Mouse (Mus musculus) kidney, embryonic 14.5 days (tissue): ENCODE measurements at regions not wholly inside any gene's neighbourhood (a gene's known extent, or its start where the extent isn't known, plus 50 kb on each side); places are given as distances from the start of the nearest gene placed in this dataset.

Source experiments
- ATAC-seq: fragments of 200-750 bp; cut with Nextera tagmentation; 2 replicates; pipeline ENCODE4 v1.8.0; 2017; ENCODE audit warnings: moderate number of reproducible peaks, mild to moderate bottlenecking, moderate TSS enrichment, moderate library complexity; ENCODE audit not compliant: low FRiP score, low TSS enrichment
- H3K27ac ChIP-seq: fragments of 300-500 bp; sonication (generic); 2 replicates; pipeline ENCODE4 v1.5.1; 2014; ENCODE audit warnings: low read depth, mild to moderate bottlenecking, low read length, moderate library complexity, mixed read lengths
- H3K27me3 ChIP-seq: fragments of 300-500 bp; sonication (generic); 2 replicates; pipeline ENCODE4 v1.6.1; 2014; ENCODE audit warnings: mild to moderate bottlenecking, low read length; ENCODE audit not compliant: control insufficient read depth, insufficient read depth
- H3K36me3 ChIP-seq: fragments of 300-500 bp; sonication (generic); 2 replicates; pipeline ENCODE4 v1.6.1; 2014; ENCODE audit warnings: low read length, mixed read lengths; ENCODE audit not compliant: control insufficient read depth, insufficient read depth
- H3K4me1 ChIP-seq: fragments of 300-500 bp; sonication (generic); 2 replicates; pipeline ENCODE4 v1.6.1; 2014; ENCODE audit warnings: low read length, mixed read lengths; ENCODE audit not compliant: control insufficient read depth, insufficient read depth
- H3K4me2 ChIP-seq: fragments of 300-500 bp; sonication (generic); replicated peaks from 2 replicates; pipeline ENCODE4 v1.6.1; 2014; ENCODE audit warnings: low read depth, mild to moderate bottlenecking, low read length
- H3K4me3 ChIP-seq: fragments of 300-500 bp; sonication (generic); 2 replicates; pipeline ENCODE4 v1.5.1; 2014; ENCODE audit warnings: mild to moderate bottlenecking, low read length
- H3K9ac ChIP-seq: fragments of 300-500 bp; sonication (generic); 2 replicates; pipeline ENCODE4 v1.6.1; 2014; ENCODE audit warnings: low read depth, mild to moderate bottlenecking, low read length, moderate library complexity
- H3K9me3 ChIP-seq: fragments of 300-500 bp; sonication (generic); 2 replicates; pipeline ENCODE4 v1.6.1; 2016; ENCODE audit warnings: low read length; ENCODE audit not compliant: control insufficient read depth
- WGBS: fragments of 180-500 bp; shearing (Covaris S2); extraction: QIAGEN DNeasy Blood & Tissue Kit; methylation state at CpG from one replicate; pipeline ENCODE4 v1.1.7; 2014; 5-methylcytosine and 5-hydroxymethylcytosine counted together

DNA sequence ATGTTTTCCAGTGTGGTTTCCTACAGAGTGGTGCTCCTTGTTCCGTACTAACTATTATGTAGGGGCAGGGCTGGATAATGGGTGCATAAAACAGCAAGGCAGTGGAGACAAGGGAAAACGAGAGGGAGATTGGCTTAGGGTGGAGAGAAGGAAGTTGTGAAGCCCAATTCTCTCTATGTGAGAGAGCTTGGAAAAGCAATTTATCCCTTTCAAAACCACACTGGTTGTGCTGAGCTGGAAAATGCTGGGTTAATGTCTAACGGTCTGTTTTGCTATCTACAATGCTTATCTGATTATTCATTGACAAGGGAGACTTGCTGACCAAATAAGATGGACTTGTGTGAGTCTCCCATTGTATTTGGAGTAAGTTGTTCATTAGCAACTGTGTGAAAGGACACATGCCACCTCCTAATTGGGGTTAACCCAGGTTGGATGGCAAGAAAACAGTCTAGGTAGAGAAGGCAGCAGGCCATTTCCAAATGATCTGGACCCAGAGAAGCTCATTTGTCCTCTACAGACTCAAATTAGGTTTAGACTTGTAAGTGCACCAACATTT, 234.9 kb upstream of the Nr5a2 start:
- Histone ChIP-seq H3K27ac (no peak overlapping the region), H3K9ac (no peak overlapping the region), H3K4me3 (no peak overlapping the region), H3K4me2 (no peak overlapping the region), H3K27me3 (no peaks in the 10 kb centered on the region), H3K4me1 (no peaks in the 10 kb centered on the region), H3K36me3 (no peaks in the 10 kb centered on the region), H3K9me3 (no peaks in the 10 kb centered on the region)
- ATAC-seq: peak; percentile 35; the same call in 1 of the 2 replicates
- 70% methylated on average over 3 of the region's 3 CpGs for WGBS

- WGBS: 86% methylated on average over 4 of the region's 4 CpGs
- H3K9ac ChIP-seq: no peak overlapping the region
- no peaks in the 10 kb centered on the region for H3K36me3 ChIP-seq
- H3K27me3 ChIP-seq: no peaks in the 10 kb centered on the region
- no peaks in the 10 kb centered on the region for H3K4me1 ChIP-seq
- H3K4me2 ChIP-seq: no peak overlapping the region
- ATAC-seq: no peak
- H3K9me3 ChIP-seq: no peaks in the 10 kb centered on the region
- H3K27ac ChIP-seq: no peak overlapping the region
- H3K4me3 ChIP-seq: no peak overlapping the region
Observed at GRCm38 (mm10) chr1:137178231-137178630, 218.0 kb upstream of the Nr5a2 start.

DNA sequence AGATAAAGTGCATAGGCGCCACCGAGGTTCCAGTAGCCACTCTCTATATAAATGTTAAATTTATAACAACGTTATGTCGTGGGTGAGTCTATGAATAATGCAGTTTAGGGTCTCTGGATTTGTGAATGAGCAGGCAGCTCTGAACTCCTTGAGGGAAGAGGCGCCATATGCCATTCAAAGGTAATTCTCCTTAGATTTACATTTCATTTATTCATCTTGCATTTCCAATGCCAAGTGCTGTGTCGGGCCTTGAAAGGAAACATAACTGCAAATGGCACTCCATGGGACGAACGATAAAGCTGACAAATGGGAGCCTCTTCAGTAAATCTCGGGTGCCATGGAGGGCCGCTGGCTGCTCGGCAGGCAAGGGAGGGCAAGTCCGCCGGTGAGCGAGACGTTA, 216.4 kb upstream of the Nr5a2 start:
- Histone ChIP-seq H3K4me1 (no peaks in the 10 kb centered on the region), H3K9me3 (no peaks in the 10 kb centered on the region), H3K9ac (no peak overlapping the region), H3K27ac (no peak overlapping the region), H3K4me2 (no peak overlapping the region), H3K4me3 (no peak overlapping the region), H3K36me3 (no peaks in the 10 kb centered on the region), H3K27me3 (no peaks in the 10 kb centered on the region)
- WGBS: 72% methylated on average over 15 of the region's 15 CpGs
- ATAC-seq: no peak

DNA sequence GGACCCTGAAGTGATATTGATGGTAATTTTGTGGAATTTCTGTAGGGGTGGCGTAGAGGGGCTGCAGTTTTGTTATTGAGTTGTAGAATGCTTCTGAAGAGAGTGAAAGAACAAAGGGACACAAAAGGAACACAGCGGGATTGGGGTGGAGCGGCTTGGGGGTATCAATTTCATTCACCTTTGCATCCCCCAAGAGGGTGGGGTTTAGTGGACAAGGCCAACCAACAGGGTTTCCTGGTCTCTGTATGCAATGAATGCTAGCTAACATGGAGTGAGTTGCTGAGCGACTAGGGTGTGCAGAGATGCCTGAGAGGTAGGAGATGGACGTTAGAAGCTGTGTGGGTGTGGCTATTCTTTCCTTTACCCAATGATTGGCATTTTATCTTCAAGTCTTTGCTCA, 213.8 kb upstream of the Nr5a2 start:
- no peaks in the 10 kb centered on the region for H3K4me1 ChIP-seq
- H3K27me3 ChIP-seq: no peaks in the 10 kb centered on the region
- no peak overlapping the region for H3K9ac ChIP-seq
- no peak overlapping the region for H3K4me2 ChIP-seq
- H3K27ac ChIP-seq: no peak overlapping the region
- WGBS: 58% methylated on average over 5 of the region's 5 CpGs
- H3K9me3 ChIP-seq: no peaks in the 10 kb centered on the region
- H3K4me3 ChIP-seq: no peak overlapping the region
- ATAC-seq: no peak
- H3K36me3 ChIP-seq: no peaks in the 10 kb centered on the region

GRCm38 (mm10) chr1:137172128-137172527, 211.9 kb upstream of the Nr5a2 start:
- H3K4me1 ChIP-seq: no peaks in the 10 kb centered on the region
- H3K27ac ChIP-seq: no peak overlapping the region
- no peak for ATAC-seq
- H3K4me2 ChIP-seq: no peak overlapping the region
- no peaks in the 10 kb centered on the region for H3K27me3 ChIP-seq
- no peaks in the 10 kb centered on the region for H3K36me3 ChIP-seq
- whole genome bisulfite sequencing: 87% methylated on average over 6 of the region's 6 CpGs
- H3K9ac ChIP-seq: no peak overlapping the region
- no peaks in the 10 kb centered on the region for H3K9me3 ChIP-seq
- no peak overlapping the region for H3K4me3 ChIP-seq

DNA sequence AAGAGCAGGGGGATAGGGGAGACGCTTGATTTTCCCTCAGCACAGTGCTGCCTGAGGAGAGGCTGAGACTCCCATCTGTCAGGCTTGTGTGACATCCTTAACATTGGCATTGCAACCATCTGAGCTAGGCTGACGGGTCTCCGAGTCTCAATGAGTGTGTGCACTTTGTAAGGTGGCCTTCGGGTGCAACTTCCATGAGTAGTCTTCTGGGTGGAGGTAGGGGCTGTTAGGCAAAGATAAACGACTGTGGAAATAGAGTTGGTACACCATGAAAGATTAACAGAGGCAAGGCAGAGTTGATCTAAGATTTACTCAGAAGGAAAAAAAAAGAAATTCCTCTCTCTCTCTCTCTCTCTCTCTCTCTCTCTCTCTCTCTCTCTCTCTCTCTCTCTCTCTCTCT, 211.2 kb upstream of the Nr5a2 start:
- no peaks in the 10 kb centered on the region for H3K9me3 ChIP-seq
- no peaks in the 10 kb centered on the region for H3K36me3 ChIP-seq
- no peaks in the 10 kb centered on the region for H3K4me1 ChIP-seq
- no peaks in the 10 kb centered on the region for H3K27me3 ChIP-seq
- no peak overlapping the region for H3K4me3 ChIP-seq
- H3K27ac ChIP-seq: no peak overlapping the region
- 74% methylated on average over 5 of the region's 5 CpGs for WGBS
- no peak overlapping the region for H3K9ac ChIP-seq
- ATAC-seq: no peak
- no peak overlapping the region for H3K4me2 ChIP-seq

DNA sequence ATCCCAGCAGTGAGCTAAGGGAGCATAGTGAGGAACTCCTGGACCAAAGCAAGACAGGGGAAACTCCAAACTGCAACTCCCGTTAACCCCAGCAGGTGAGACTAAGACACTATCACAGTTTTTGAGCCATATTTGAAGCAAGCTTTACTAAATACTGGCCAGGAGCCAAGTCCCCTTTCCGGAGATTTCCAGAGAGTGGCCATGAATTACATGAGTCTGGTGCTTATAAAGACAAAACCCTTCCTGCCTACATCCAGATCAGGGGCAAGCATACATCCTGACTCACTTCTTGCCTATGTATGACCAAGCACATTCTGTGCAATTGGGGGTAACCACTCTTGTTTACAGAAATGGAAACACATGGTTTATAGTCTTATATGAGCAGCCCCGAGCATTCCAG, 187.6 kb upstream of the Nr5a2 start:
- 54% methylated on average over 3 of the region's 3 CpGs for WGBS
- no peak overlapping the region for H3K4me2 ChIP-seq
- H3K4me3 ChIP-seq: no peak overlapping the region
- no peaks in the 10 kb centered on the region for H3K9me3 ChIP-seq
- H3K36me3 ChIP-seq: no peaks in the 10 kb centered on the region
- no peak overlapping the region for H3K27ac ChIP-seq
- H3K9ac ChIP-seq: no peak overlapping the region
- peak; percentile 39; the same call in 1 of the 2 replicates for ATAC-seq
- H3K27me3 ChIP-seq: no peaks in the 10 kb centered on the region
- 0 out of 2 replicates have a peak, but pooled peaks cover 6% of the 10 kb centered on the region for H3K4me1 ChIP-seq

DNA sequence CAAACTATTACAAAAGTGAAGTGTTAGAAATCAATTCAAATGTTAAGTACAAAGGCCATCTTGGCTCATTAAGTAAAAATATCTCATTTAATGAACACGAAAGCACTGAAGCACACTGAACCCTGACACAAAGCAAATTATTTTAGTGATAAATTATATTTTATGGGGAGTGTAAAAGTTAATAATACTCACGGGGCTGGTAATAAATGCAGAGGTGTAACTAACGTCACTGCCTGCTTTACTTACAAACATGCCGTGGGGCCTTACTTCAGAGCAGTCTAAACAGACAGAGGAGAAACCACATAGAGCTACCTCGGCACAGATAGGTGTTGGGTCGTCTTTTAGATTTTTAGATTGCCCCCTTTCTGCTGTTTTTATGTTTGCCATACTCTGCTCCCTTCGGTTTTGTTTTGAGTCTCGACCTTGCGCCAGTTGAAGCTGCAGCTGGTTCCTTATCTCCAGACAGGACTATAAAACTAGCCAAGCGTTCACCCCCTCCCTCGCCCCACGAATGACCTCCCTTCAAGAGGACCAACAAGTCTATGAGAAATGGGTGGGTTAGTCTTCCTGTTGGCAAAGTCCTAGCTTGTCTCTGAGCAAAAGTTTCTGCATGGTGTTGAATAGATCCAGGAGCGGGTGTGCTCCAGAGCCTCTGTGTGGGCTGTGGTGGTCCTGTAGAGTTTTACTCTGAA, 181.8 kb upstream of the Nr5a2 start:
- peak; percentile 85 for ATAC-seq
- Histone ChIP-seq H3K4me2 (peak overlapping the region; percentile 29), H3K4me3 (no peak overlapping the region), H3K27ac (no peak overlapping the region), H3K27me3 (no peaks in the 10 kb centered on the region), H3K4me1 (peaks cover 11% of the 10 kb centered on the region), H3K9ac (no peak overlapping the region), H3K36me3 (no peaks in the 10 kb centered on the region), H3K9me3 (no peaks in the 10 kb centered on the region)
- 4% methylated on average over 13 of the region's 13 CpGs for WGBS

GRCm38 (mm10) chr1:137141372-137141771, 181.1 kb upstream of the Nr5a2 start:
- Histone ChIP-seq H3K27me3 (no peaks in the 10 kb centered on the region), H3K9ac (no peak overlapping the region), H3K36me3 (no peaks in the 10 kb centered on the region), H3K4me2 (no peak overlapping the region), H3K9me3 (no peaks in the 10 kb centered on the region), H3K4me1 (peaks cover 11% of the 10 kb centered on the region), H3K27ac (no peak overlapping the region), H3K4me3 (no peak overlapping the region)
- no peak for ATAC-seq
- 44% methylated on average over 5 of the region's 5 CpGs for WGBS
